Mouse (Mus musculus) thymus, adult 2 months (tissue): ENCODE data around the gene Paxip1.

Experiments used
- CTCF ChIP-seq: fragments of 200-500 bp; IDR thresholded peaks from 2 replicates; pipeline ENCODE4 v1.5.1; 2012; ENCODE audit warnings: mild to moderate bottlenecking, control low read depth, low read length, moderate library complexity, borderline replicate concordance; ENCODE audit not compliant: control insufficient read depth, poor library complexity, insufficient read depth; ENCODE audit errors: extremely low read depth
- POLR2A ChIP-seq: fragments of 200-500 bp; IDR thresholded peaks from 2 replicates; pipeline ENCODE4 v1.6.1; 2012; ENCODE audit warnings: mild to moderate bottlenecking, low read length, control low read depth, moderate library complexity; ENCODE audit not compliant: control insufficient read depth, poor library complexity, insufficient read depth; ENCODE audit errors: extremely low read depth

DNA sequence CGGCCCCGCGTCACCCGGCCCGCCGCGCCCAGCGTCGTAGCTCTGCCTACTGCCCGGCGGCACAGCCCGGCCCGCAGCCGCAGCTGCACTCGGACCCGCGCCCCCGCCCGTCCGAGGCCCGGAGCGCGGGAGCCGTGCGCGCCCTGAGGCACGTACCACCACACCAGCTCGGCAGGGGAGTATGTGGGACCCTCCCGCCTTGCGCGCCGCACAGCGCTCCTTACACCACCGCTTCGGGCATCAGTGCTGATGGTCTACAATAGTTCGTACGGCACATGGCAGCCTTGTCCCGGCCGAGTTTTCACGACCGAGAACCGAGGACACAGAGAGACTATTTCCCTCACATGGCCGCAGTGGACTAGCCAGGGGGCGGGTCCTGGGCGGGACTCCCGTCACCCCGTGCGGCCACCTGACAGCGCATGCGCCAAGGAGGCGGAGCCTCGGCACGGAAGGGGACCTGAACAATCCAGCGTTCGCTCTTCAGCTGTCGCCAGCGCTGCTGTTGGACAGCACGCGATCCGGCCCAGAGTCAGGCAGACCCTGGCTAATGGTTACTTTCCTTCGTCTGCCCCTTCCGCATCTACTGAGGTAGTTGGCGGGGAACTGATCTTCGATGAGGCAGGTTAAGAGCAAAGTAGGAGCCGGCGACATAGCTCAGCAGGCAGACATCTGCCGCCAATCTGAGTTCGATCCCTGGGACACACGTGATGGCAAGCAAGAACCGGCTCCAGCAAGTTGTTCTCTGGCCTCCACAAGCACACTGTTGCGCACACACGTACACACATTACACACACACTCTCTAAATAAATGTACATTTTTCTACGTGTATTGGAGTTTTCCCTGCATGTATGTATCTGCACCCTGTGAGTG lies at the start of gene Paxip1:
- TF ChIP-seq CTCF (no peak; the same call in 1 of the 2 replicates), POLR2A (peak; percentile 93)
